Mouse (Mus musculus) midbrain, embryonic 13.5 days (tissue): ENCODE data around the gene Clec4b1. TPM values are rescaled to one million over a fixed set of nuclear protein-coding genes. Genes with fewer than 3 reads are reported as not detected.
"Not testable (repeated sequence)": the region's sequence is repeated elsewhere in the genome, so short reads cannot be mapped to it uniquely, and the experiment has no call there.

ENCODE experiments used
- ATAC-seq: fragments of 200-750 bp; cut with Nextera tagmentation; 2 replicates; pipeline ENCODE4 v1.8.0; 2017; ENCODE audit warnings: mild to moderate bottlenecking, moderate TSS enrichment, moderate library complexity
- H3K27ac ChIP-seq: fragments of 300-500 bp; sonication (generic); 2 replicates; pipeline ENCODE4 v1.5.1; 2015; ENCODE audit warnings: inconsistent platforms, mild to moderate bottlenecking, moderate library complexity
- H3K27me3 ChIP-seq: fragments of 300-500 bp; sonication (generic); 2 replicates; pipeline ENCODE4 v1.6.1; 2015; ENCODE audit warnings: mild to moderate bottlenecking, inconsistent platforms
- H3K36me3 ChIP-seq: fragments of 300-500 bp; sonication (generic); 2 replicates; pipeline ENCODE4 v1.6.1; 2015; ENCODE audit warnings: mild to moderate bottlenecking, inconsistent platforms
- H3K4me1 ChIP-seq: fragments of 300-500 bp; sonication (generic); replicated peaks from 2 replicates; pipeline ENCODE4 v1.6.1; 2015; ENCODE audit warnings: inconsistent platforms
- H3K4me2 ChIP-seq: fragments of 300-500 bp; sonication (generic); replicated peaks from 2 replicates; pipeline ENCODE4 v1.6.1; 2015; ENCODE audit warnings: moderate library complexity, mild to moderate bottlenecking, inconsistent platforms
- H3K4me3 ChIP-seq: fragments of 300-500 bp; sonication (generic); replicated peaks from 2 replicates; pipeline ENCODE4 v1.5.1; 2015; ENCODE audit warnings: mild to moderate bottlenecking, inconsistent platforms
- H3K9ac ChIP-seq: fragments of 300-500 bp; sonication (generic); replicated peaks from 2 replicates; pipeline ENCODE4 v1.6.1; 2015; ENCODE audit warnings: mild to moderate bottlenecking, inconsistent platforms
- H3K9me3 ChIP-seq: fragments of 300-500 bp; sonication (generic); 2 replicates; pipeline ENCODE4 v1.6.1; 2016; ENCODE audit warnings: mild to moderate bottlenecking, inconsistent platforms
- WGBS: fragments of 180-500 bp; shearing (Covaris S2); methylation state at CpG from one replicate; pipeline ENCODE4 v1.1.7; 2015; 5-methylcytosine and 5-hydroxymethylcytosine counted together
- polyA plus RNA-seq: library from polyadenylated mRNA; unstranded; fragments of >200 nt; fragmentation: Nextera tagmentation; extraction: Ambion mirVana; gene quantifications from 2 replicates; pipeline ENCODE4 v1.2.1, GENCODE M21; 2015

Clec4b1 gene
- polyA plus RNA-seq, result not detected in 2 replicates

GRCm38 (mm10) chr6:123049742-123050372 lies at the start of gene Clec4b1:
Gene Clec4b1 (plus strand): TSS chr6:123049962.
- no peaks in the 10 kb centered on the region for H3K36me3 ChIP-seq
- no peak within 1 kb of the TSS for H3K4me3 ChIP-seq
- no peak within 1 kb of the TSS for H3K9ac ChIP-seq
- ATAC-seq, result no peak
- WGBS, result 85% methylated on average over 2 of the region's 2 CpGs
- peaks cover 10% of the 10 kb centered on the region for H3K9me3 ChIP-seq
- H3K4me2 ChIP-seq, result no peak within 1 kb of the TSS
- H3K27me3 ChIP-seq, result no peaks in the 10 kb centered on the region
- no peaks in the 10 kb centered on the region for H3K4me1 ChIP-seq
- H3K27ac ChIP-seq, result no peak within 1 kb of the TSS

GRCm38 (mm10) chr6:123004696-123005095 lies 45.1 kb upstream of the Clec4b1 start:
- H3K4me2 ChIP-seq, result not testable (repeated sequence)

GRCm38 (mm10) chr6:123005591-123005990 lies 44.2 kb upstream of the Clec4b1 start:
- Histone ChIP-seq H3K9ac (no peak overlapping the region), H3K4me2 (no peak overlapping the region), H3K27ac (no peak overlapping the region), H3K4me3 (no peak overlapping the region), H3K9me3 (no peaks in the 10 kb centered on the region), H3K4me1 (no peaks in the 10 kb centered on the region), H3K36me3 (no peaks in the 10 kb centered on the region), H3K27me3 (no peaks in the 10 kb centered on the region)
- 81% methylated on average over 1 of the region's 1 CpGs for WGBS
- ATAC-seq, result no peak

More at GRCm38 (mm10) chr6:123004696-123005095, 45.1 kb upstream of the Clec4b1 start:
- H3K4me1 ChIP-seq, H3K27me3 ChIP-seq, ATAC-seq, H3K36me3 ChIP-seq, H3K9ac ChIP-seq, H3K27ac ChIP-seq, H3K9me3 ChIP-seq, H3K4me3 ChIP-seq: not testable (repeated sequence)
- WGBS, result 80% methylated on average over 2 of the region's 2 CpGs

- no peaks in the 10 kb centered on the region for H3K4me1 ChIP-seq
- peaks cover 5% of the 10 kb centered on the region; the same call in 1 of the 2 replicates for H3K9me3 ChIP-seq
- H3K27ac ChIP-seq, result no peak overlapping the region
- no peak overlapping the region for H3K9ac ChIP-seq
- no peak overlapping the region for H3K4me3 ChIP-seq
- H3K4me2 ChIP-seq, result no peak overlapping the region
- H3K36me3 ChIP-seq, result no peaks in the 10 kb centered on the region
- no peak for ATAC-seq
- 96% methylated on average over 4 of the region's 4 CpGs for WGBS
- no peaks in the 10 kb centered on the region for H3K27me3 ChIP-seq
Measured at GRCm38 (mm10) chr6:123095125-123095843, 45.5 kb downstream of the Clec4b1 start.

- ATAC-seq, H3K4me1 ChIP-seq, H3K4me3 ChIP-seq, H3K27ac ChIP-seq, H3K9me3 ChIP-seq, H3K27me3 ChIP-seq, H3K4me2 ChIP-seq, H3K9ac ChIP-seq, H3K36me3 ChIP-seq: not testable (repeated sequence)
- WGBS, result 64% methylated on average over 1 of the region's 1 CpGs
Measured at GRCm38 (mm10) chr6:123106128-123106527, 56.4 kb downstream of the Clec4b1 start, which contains the start of gene Clec4a2. Gene Clec4a2 (plus strand): TSS chr6:123106428.

Other genes with a start within 250 kb of the Clec4b1 start
- gene Slc2a3, start 248.3 kb upstream of the Clec4b1 start, polyA plus RNA-seq, result 15.9 TPM in 2 replicates
- gene Foxj2, start 230.0 kb upstream of the Clec4b1 start, polyA plus RNA-seq, result 4.9 and 6.2 TPM in 2 replicates
- 1.0 and 1.7 TPM in 2 replicates for gene C3ar1, start 193.8 kb upstream of the Clec4b1 start, polyA plus RNA-seq
- gene Necap1, start 175.5 kb upstream of the Clec4b1 start, polyA plus RNA-seq, result 107 and 113 TPM in 2 replicates
- 0.54 and 0.69 TPM in 2 replicates for gene Clec4a1, start 128.1 kb upstream of the Clec4b1 start, polyA plus RNA-seq
- gene Clec4a3, start 97.4 kb upstream of the Clec4b1 start, polyA plus RNA-seq, result 0.92 and 0.94 TPM in 2 replicates
- gene Clec4a4, start 59.6 kb upstream of the Clec4b1 start, polyA plus RNA-seq, result not detected in 2 replicates
- gene Clec4a2, start 56.5 kb downstream of the Clec4b1 start, polyA plus RNA-seq, result 0.96 and 1.0 TPM in 2 replicates
- gene Clec4b2, start 122.9 kb downstream of the Clec4b1 start, polyA plus RNA-seq, result not detected in 2 replicates
- gene Clec4n, start 179.9 kb downstream of the Clec4b1 start, polyA plus RNA-seq, result 1.1 and 1.7 TPM in 2 replicates
- not detected in 2 replicates for gene Clec4d, start 212.1 kb downstream of the Clec4b1 start, polyA plus RNA-seq
- not detected in 2 replicates for gene Clec4e, start 239.9 kb downstream of the Clec4b1 start, polyA plus RNA-seq